Mouse (Mus musculus) hindbrain, embryonic 11.5 days (tissue): ENCODE results near the gene Ccdc38. TPM values are rescaled to one million over a fixed set of nuclear protein-coding genes. Genes with fewer than 3 reads are reported as not detected.

Experiments used
- ATAC-seq: fragments of 200-750 bp; cut with Nextera tagmentation; 2 replicates; pipeline ENCODE4 v1.8.0; 2017; ENCODE audit warnings: mild to moderate bottlenecking, moderate TSS enrichment, moderate library complexity; ENCODE audit not compliant: low FRiP score
- DNase-seq: peaks from one replicate; pipeline ENCODE4 v3.0.0-alpha.2; 2015; ENCODE audit warnings: low spot score
- H3K27ac ChIP-seq: fragments of 300-500 bp; sonication (generic); 2 replicates; pipeline ENCODE4 v1.5.1; 2014; ENCODE audit warnings: mild to moderate bottlenecking, low read depth, low read length
- H3K27me3 ChIP-seq: fragments of 300-500 bp; sonication (generic); 2 replicates; pipeline ENCODE4 v1.6.1; 2014; ENCODE audit warnings: mild to moderate bottlenecking, low read length, moderate library complexity, mixed read lengths; ENCODE audit not compliant: control insufficient read depth, insufficient read depth
- H3K36me3 ChIP-seq: fragments of 300-500 bp; sonication (generic); 2 replicates; pipeline ENCODE4 v1.6.1; 2014; ENCODE audit warnings: mild to moderate bottlenecking, low read length, moderate library complexity, mixed read lengths; ENCODE audit not compliant: control insufficient read depth, insufficient read depth
- H3K4me1 ChIP-seq: fragments of 300-500 bp; sonication (generic); replicated peaks from 2 replicates; pipeline ENCODE4 v1.6.1; 2014; ENCODE audit warnings: low read length, mixed read lengths; ENCODE audit not compliant: control insufficient read depth, insufficient read depth
- H3K4me2 ChIP-seq: fragments of 300-500 bp; sonication (generic); replicated peaks from 2 replicates; pipeline ENCODE4 v1.6.1; 2014; ENCODE audit warnings: mild to moderate bottlenecking, low read depth, low read length
- H3K4me3 ChIP-seq: fragments of 300-500 bp; sonication (generic); 2 replicates; pipeline ENCODE4 v1.5.1; 2014; ENCODE audit warnings: low read depth, low read length
- H3K9ac ChIP-seq: fragments of 300-500 bp; sonication (generic); 2 replicates; pipeline ENCODE4 v1.6.1; 2014; ENCODE audit warnings: low read depth, low read length
- H3K9me3 ChIP-seq: fragments of 300-500 bp; sonication (generic); 2 replicates; pipeline ENCODE4 v1.6.1; 2016; ENCODE audit warnings: low read length; ENCODE audit not compliant: control insufficient read depth
- WGBS: fragments of 180-500 bp; shearing (Covaris S2); extraction: QIAGEN DNeasy Blood & Tissue Kit; methylation state at CpG from one replicate; pipeline ENCODE4 v1.1.7; 2014; 5-methylcytosine and 5-hydroxymethylcytosine counted together
- polyA plus RNA-seq: library from polyadenylated mRNA; unstranded; fragments of >200 nt; fragmentation: Nextera tagmentation; extraction: Ambion mirVana; gene quantifications from 2 replicates; pipeline ENCODE4 v1.2.1, GENCODE M21; 2014

Gene Ccdc38
- polyA plus RNA-seq, 1 experiment from 2014 or later = 0.51 TPM

- no peak overlapping the region for H3K9ac ChIP-seq
- H3K4me1 ChIP-seq = no peaks in the 10 kb centered on the region
- H3K27me3 ChIP-seq = no peaks in the 10 kb centered on the region
- no peaks in the 10 kb centered on the region for H3K9me3 ChIP-seq
- DNase-seq (no peak), ATAC-seq (no peak)
- H3K36me3 ChIP-seq = no peaks in the 10 kb centered on the region
- WGBS = 79% methylated on average over 4 of the region's 4 CpGs
- no peak overlapping the region for H3K27ac ChIP-seq
- no peak overlapping the region for H3K4me2 ChIP-seq
- H3K4me3 ChIP-seq = no peak overlapping the region
Observed at GRCm38 (mm10) chr10:93632086-93632485, 91.7 kb downstream of the Ccdc38 start.

- no peak overlapping the region for H3K4me3 ChIP-seq
- no peak overlapping the region for H3K4me2 ChIP-seq
- H3K36me3 ChIP-seq = no peaks in the 10 kb centered on the region
- DNase-seq (no peak), ATAC-seq (no peak)
- no peaks in the 10 kb centered on the region for H3K4me1 ChIP-seq
- no peak overlapping the region for H3K9ac ChIP-seq
- 88% methylated on average over 5 of the region's 5 CpGs for WGBS
- no peak overlapping the region for H3K27ac ChIP-seq
- no peaks in the 10 kb centered on the region for H3K27me3 ChIP-seq
- no peaks in the 10 kb centered on the region for H3K9me3 ChIP-seq
Observed at GRCm38 (mm10) chr10:93633563-93633962, 93.1 kb downstream of the Ccdc38 start.

Other genes with a start within 250 kb of the Ccdc38 start
- gene Elk3, start 229.5 kb upstream of the Ccdc38 start, polyA plus RNA-seq = 16.0 and 22.8 TPM in 2 replicates
- 161 and 166 TPM in 2 replicates for gene Lta4h, start 87.2 kb upstream of the Ccdc38 start, polyA plus RNA-seq
- gene Hal, start 51.9 kb upstream of the Ccdc38 start, polyA plus RNA-seq = 0.33 and 0.42 TPM in 2 replicates
- 0.10 TPM in 1 of 2 replicates, not detected in the other for gene Amdhd1, start 599 bp upstream of the Ccdc38 start, polyA plus RNA-seq
- gene Snrpf, start 49.1 kb downstream of the Ccdc38 start, polyA plus RNA-seq = 135 TPM in 2 replicates
- gene Ntn4, start 100.0 kb downstream of the Ccdc38 start, polyA plus RNA-seq = 2.3 and 4.3 TPM in 2 replicates